Mouse (Mus musculus) brain, embryonic 14.5 days (tissue): ENCODE results near the gene Cinp.

ENCODE experiments used
- CTCF ChIP-seq: fragments of 200-500 bp; IDR thresholded peaks from 2 replicates; pipeline ENCODE4 v1.5.1; 2012; ENCODE audit warnings: inconsistent platforms, mild to moderate bottlenecking, moderate library complexity, borderline replicate concordance; ENCODE audit not compliant: insufficient read depth, insufficient read length; ENCODE audit errors: extremely low read depth
- POLR2A ChIP-seq: fragments of 200-500 bp; IDR thresholded peaks from 2 replicates; pipeline ENCODE4 v1.6.1; 2012; ENCODE audit warnings: mild to moderate bottlenecking, inconsistent platforms, borderline replicate concordance; ENCODE audit not compliant: poor library complexity, insufficient read depth, insufficient read length, severe bottlenecking; ENCODE audit errors: extremely low read depth

DNA sequence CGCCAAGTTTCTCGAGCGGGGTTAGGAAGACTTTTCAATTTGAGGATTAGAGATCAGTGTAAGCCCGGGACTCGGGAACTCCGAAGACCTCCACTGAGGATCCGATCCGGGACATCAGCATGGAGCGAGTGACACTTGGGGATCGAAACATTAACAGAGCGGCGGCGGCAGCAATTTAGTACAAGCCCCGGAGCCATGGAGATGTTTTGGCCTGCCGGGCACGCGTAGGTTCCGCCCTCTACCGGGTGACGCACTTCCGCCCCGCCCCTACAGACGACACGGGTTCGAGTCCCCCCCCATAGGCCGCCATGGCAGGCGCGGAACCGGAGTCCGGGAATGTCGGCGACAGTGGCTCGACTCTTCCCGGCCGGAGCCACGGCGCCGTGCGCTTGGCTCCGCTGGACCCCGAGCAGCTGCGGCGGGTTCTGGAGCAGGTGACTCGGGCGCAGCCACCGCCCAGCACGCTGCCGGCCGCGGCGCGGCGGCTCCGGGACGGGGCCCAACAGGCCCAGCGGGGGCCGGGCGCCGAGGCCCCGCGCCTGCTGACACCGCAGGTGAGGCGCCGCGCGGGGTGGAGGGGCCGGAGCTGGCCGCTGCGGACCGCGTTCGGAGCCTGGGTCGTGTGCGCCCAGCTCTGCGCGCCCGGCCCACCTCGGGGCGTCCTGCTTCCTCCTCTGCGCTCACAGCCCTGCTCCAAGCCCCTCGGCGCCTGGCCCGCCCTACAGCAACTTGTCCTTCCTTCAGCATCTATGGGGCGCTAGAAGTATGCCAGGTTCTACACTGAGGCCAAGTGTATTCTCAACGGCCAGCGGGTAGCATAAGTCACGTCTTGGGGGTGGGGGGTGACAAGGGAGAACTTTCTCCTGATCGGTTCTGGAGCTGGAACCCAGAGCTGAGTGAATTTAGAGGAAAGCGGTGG is 38.7 kb downstream of the Cinp start, which contains the start of gene Zfp839:
- TF ChIP-seq POLR2A (no peak; the same call in 1 of the 2 replicates), CTCF (no peak)
